In genomic region chr7:17025896-17026622, GRCm38 (mm10) we compare ENCODE assay signal across 8 mouse cellular contexts. TPM values are rescaled to one million over a fixed set of nuclear protein-coding genes. Genes with fewer than 3 reads are reported as not detected.
DNase-seq lines count a peak whose midpoint lies in the region; ATAC-seq lines count a peak whose summit lies in the region.

No protein-coding gene starts in this region.

- H3K27ac ChIP-seq in kidney, embryonic 15.5 days, result peak overlapping the region; percentile 83
- no peak overlapping the region for H3K27ac ChIP-seq in embryonic facial prominence, embryonic 10.5 days (replicated peaks)
- H3K27ac ChIP-seq in hindbrain, embryonic 16.5 days (ENCODE audit: low read depth, low read length), result no peak overlapping the region
- no peak overlapping the region for H3K27ac ChIP-seq in midbrain, embryonic 16.5 days (ENCODE audit: low read length)

- DNase-seq in kidney, adult 18-20 months, result no peak
- DNase-seq in embryonic facial prominence, embryonic 10.5 days (ENCODE audit: low spot score), result no peak
- no peak for DNase-seq in ovary, postnatal 14 days (ENCODE audit: low spot score)
- no peak for DNase-seq in right cerebral cortex, postnatal 25 days
- DNase-seq in lung, postnatal 25 days (ENCODE audit: low spot score), result no peak

- no peaks in the 10 kb centered on the region for H3K27me3 ChIP-seq in kidney, embryonic 15.5 days
- H3K27me3 ChIP-seq in embryonic facial prominence, embryonic 10.5 days (replicated peaks; ENCODE audit: low read depth, poor library complexity, severe bottlenecking), result no peaks in the 10 kb centered on the region
- H3K27me3 ChIP-seq in hindbrain, embryonic 16.5 days (replicated peaks; ENCODE audit: control insufficient read depth, insufficient read depth, low read length), result no peaks in the 10 kb centered on the region
- no peaks in the 10 kb centered on the region for H3K27me3 ChIP-seq in midbrain, embryonic 16.5 days (ENCODE audit: control insufficient read depth, insufficient read depth, low read depth, low read length)

- H3K9ac ChIP-seq in kidney, embryonic 15.5 days, result peak overlapping the region; percentile 83; the same call in 1 of the 2 replicates
- no peak overlapping the region; the same call in 1 of the 2 replicates for H3K9ac ChIP-seq in hindbrain, embryonic 16.5 days (ENCODE audit: low read depth, low read length)
- H3K9ac ChIP-seq in midbrain, embryonic 16.5 days (ENCODE audit: low read depth, low read length), result peak overlapping the region; percentile 94; the same call in 1 of the 2 replicates

- WGBS in kidney, embryonic 15.5 days, result 60% methylated on average over 9 of the region's 9 CpGs
- WGBS in embryonic facial prominence, embryonic 10.5 days, result 73% methylated on average over 9 of the region's 9 CpGs
- WGBS in hindbrain, embryonic 16.5 days, result 76% methylated on average over 9 of the region's 9 CpGs
- WGBS in midbrain, embryonic 16.5 days, result 76% methylated on average over 9 of the region's 9 CpGs

- no peak for ATAC-seq in kidney, embryonic 15.5 days (replicated peaks; ENCODE audit: low FRiP score)
- ATAC-seq in hindbrain, embryonic 16.5 days, result no peak
- no peak for ATAC-seq in midbrain, embryonic 16.5 days

- H3K36me3 ChIP-seq in kidney, embryonic 15.5 days, result peaks cover 37% of the 10 kb centered on the region
- H3K36me3 ChIP-seq in embryonic facial prominence, embryonic 10.5 days (replicated peaks), result peaks cover 50% of the 10 kb centered on the region
- H3K36me3 ChIP-seq in hindbrain, embryonic 16.5 days (ENCODE audit: control insufficient read depth, insufficient read depth, low read length), result peaks cover 19% of the 10 kb centered on the region
- peaks cover 16% of the 10 kb centered on the region for H3K36me3 ChIP-seq in midbrain, embryonic 16.5 days (ENCODE audit: control insufficient read depth, insufficient read depth, low read length)

- peak overlapping the region; percentile 76 for H3K4me2 ChIP-seq in kidney, embryonic 15.5 days
- H3K4me2 ChIP-seq in hindbrain, embryonic 16.5 days (ENCODE audit: low read length), result peak overlapping the region; percentile 56
- H3K4me2 ChIP-seq in midbrain, embryonic 16.5 days (ENCODE audit: low read length), result peak overlapping the region; percentile 64

- peak overlapping the region; percentile 92 for H3K4me3 ChIP-seq in kidney, embryonic 15.5 days (replicated peaks)
- H3K4me3 ChIP-seq in embryonic facial prominence, embryonic 10.5 days, result peak overlapping the region; percentile 88
- peak overlapping the region; percentile 85 for H3K4me3 ChIP-seq in hindbrain, embryonic 16.5 days (ENCODE audit: low read length)
- H3K4me3 ChIP-seq in midbrain, embryonic 16.5 days (ENCODE audit: low read depth, low read length), result peak overlapping the region; percentile 82

- H3K4me1 ChIP-seq in kidney, embryonic 15.5 days, result peaks cover 41% of the 10 kb centered on the region
- H3K4me1 ChIP-seq in embryonic facial prominence, embryonic 10.5 days, result peaks cover 40% of the 10 kb centered on the region
- peaks cover 20% of the 10 kb centered on the region for H3K4me1 ChIP-seq in hindbrain, embryonic 16.5 days (ENCODE audit: control insufficient read depth, insufficient read depth, low read depth, low read length)
- H3K4me1 ChIP-seq in midbrain, embryonic 16.5 days (ENCODE audit: control insufficient read depth, insufficient read depth, low read length), result peaks cover 18% of the 10 kb centered on the region

- no peaks in the 10 kb centered on the region for H3K9me3 ChIP-seq in kidney, embryonic 15.5 days (replicated peaks)
- H3K9me3 ChIP-seq in embryonic facial prominence, embryonic 10.5 days, result no peaks in the 10 kb centered on the region
- H3K9me3 ChIP-seq in hindbrain, embryonic 16.5 days (ENCODE audit: control insufficient read depth, low read length), result no peaks in the 10 kb centered on the region
- H3K9me3 ChIP-seq in midbrain, embryonic 16.5 days (replicated peaks; ENCODE audit: control insufficient read depth, low read length, poor library complexity, severe bottlenecking), result no peaks in the 10 kb centered on the region

RNA-seq across cellular contexts. Expression of gene Ppp5c, which starts 1.7 kb away (rescaled TPM):
- polyA plus RNA-seq in kidney, embryonic 15.5 days (2015; fragmentation: Nextera tagmentation; extraction: Ambion mirVana), result 110 and 115 TPM in 2 replicates
- polyA plus RNA-seq in embryonic facial prominence, embryonic 10.5 days (2016; fragmentation: Nextera tagmentation; extraction: Ambion mirVana), result 138 and 146 TPM in 2 replicates
- 132 and 138 TPM in 2 replicates for polyA plus RNA-seq in hindbrain, embryonic 16.5 days (2015; fragmentation: Nextera tagmentation; extraction: Ambion mirVana)
- 118 and 127 TPM in 2 replicates for polyA plus RNA-seq in midbrain, embryonic 16.5 days (2015; fragmentation: Nextera tagmentation; extraction: Ambion mirVana)

RNA-seq across cellular contexts. Expression of gene Ccdc8, which starts 33.6 kb away (rescaled TPM):
- polyA plus RNA-seq in kidney, embryonic 15.5 days (2015; fragmentation: Nextera tagmentation; extraction: Ambion mirVana), result 35.7 and 41.2 TPM in 2 replicates
- polyA plus RNA-seq in embryonic facial prominence, embryonic 10.5 days (2016; fragmentation: Nextera tagmentation; extraction: Ambion mirVana), result 10.5 and 11.9 TPM in 2 replicates
- polyA plus RNA-seq in hindbrain, embryonic 16.5 days (2015; fragmentation: Nextera tagmentation; extraction: Ambion mirVana), result 7.9 and 9.9 TPM in 2 replicates
- polyA plus RNA-seq in midbrain, embryonic 16.5 days (2015; fragmentation: Nextera tagmentation; extraction: Ambion mirVana), result 6.4 and 6.9 TPM in 2 replicates

RNA-seq across cellular contexts. Expression of gene Hif3a, which starts 36.2 kb away (rescaled TPM):
- polyA plus RNA-seq in kidney, embryonic 15.5 days (2015; fragmentation: Nextera tagmentation; extraction: Ambion mirVana), result 18.4 and 22.5 TPM in 2 replicates
- polyA plus RNA-seq in embryonic facial prominence, embryonic 10.5 days (2016; fragmentation: Nextera tagmentation; extraction: Ambion mirVana), result 5.6 and 5.7 TPM in 2 replicates
- polyA plus RNA-seq in hindbrain, embryonic 16.5 days (2015; fragmentation: Nextera tagmentation; extraction: Ambion mirVana), result 6.9 and 8.9 TPM in 2 replicates
- 4.0 and 5.7 TPM in 2 replicates for polyA plus RNA-seq in midbrain, embryonic 16.5 days (2015; fragmentation: Nextera tagmentation; extraction: Ambion mirVana)

RNA-seq across cellular contexts. Expression of gene Gm42372, which starts 43.2 kb away (rescaled TPM):
- polyA plus RNA-seq in kidney, embryonic 15.5 days (2015; fragmentation: Nextera tagmentation; extraction: Ambion mirVana), result 0.23 and 0.31 TPM in 2 replicates
- polyA plus RNA-seq in embryonic facial prominence, embryonic 10.5 days (2016; fragmentation: Nextera tagmentation; extraction: Ambion mirVana), result 0.59 and 0.86 TPM in 2 replicates
- 5.7 and 7.4 TPM in 2 replicates for polyA plus RNA-seq in hindbrain, embryonic 16.5 days (2015; fragmentation: Nextera tagmentation; extraction: Ambion mirVana)
- 7.2 and 7.3 TPM in 2 replicates for polyA plus RNA-seq in midbrain, embryonic 16.5 days (2015; fragmentation: Nextera tagmentation; extraction: Ambion mirVana)

RNA-seq across cellular contexts. Expression of gene Psg16, which starts 47.8 kb away (rescaled TPM):
- 0.09 and 0.13 TPM in 2 replicates for polyA plus RNA-seq in kidney, embryonic 15.5 days (2015; fragmentation: Nextera tagmentation; extraction: Ambion mirVana)
- 0.09 and 0.10 TPM in 2 replicates for polyA plus RNA-seq in embryonic facial prominence, embryonic 10.5 days (2016; fragmentation: Nextera tagmentation; extraction: Ambion mirVana)
- 5.0 and 5.6 TPM in 2 replicates for polyA plus RNA-seq in hindbrain, embryonic 16.5 days (2015; fragmentation: Nextera tagmentation; extraction: Ambion mirVana)
- polyA plus RNA-seq in midbrain, embryonic 16.5 days (2015; fragmentation: Nextera tagmentation; extraction: Ambion mirVana), result 5.7 and 7.2 TPM in 2 replicates
